Mouse (Mus musculus) ES-Bruce4 (cell line): ENCODE results near the gene Hydin. TPM values are rescaled to one million over a fixed set of nuclear protein-coding genes. Genes with fewer than 3 reads are reported as not detected.

Source experiments
- H3K27ac ChIP-seq: 2 replicates; pipeline ENCODE4 v1.5.1; 2012; ENCODE audit warnings: low read length, inconsistent platforms; ENCODE audit not compliant: insufficient read depth
- H3K27me3 ChIP-seq: 2 replicates; pipeline ENCODE4 v1.6.1; 2012; ENCODE audit warnings: mild to moderate bottlenecking, low read length, inconsistent platforms; ENCODE audit not compliant: control insufficient read depth, poor library complexity, insufficient read depth, severe bottlenecking
- H3K36me3 ChIP-seq: 2 replicates; pipeline ENCODE4 v1.6.1; 2012; ENCODE audit warnings: inconsistent platforms, mild to moderate bottlenecking, low read length, moderate library complexity; ENCODE audit not compliant: control insufficient read depth, poor library complexity, insufficient read depth, severe bottlenecking
- H3K4me1 ChIP-seq: one replicate; pipeline ENCODE4 v1.8.1; 2011; ENCODE audit warnings: low read length; ENCODE audit not compliant: control insufficient read depth, insufficient read depth
- H3K4me3 ChIP-seq: 2 replicates; pipeline ENCODE4 v1.5.1; 2011; ENCODE audit warnings: low read depth, mild to moderate bottlenecking, low read length
- H3K9ac ChIP-seq: 2 replicates; pipeline ENCODE4 v1.6.1; 2012; ENCODE audit warnings: low read depth, mild to moderate bottlenecking, inconsistent platforms; ENCODE audit not compliant: poor library complexity, severe bottlenecking
- H3K9me3 ChIP-seq: replicated peaks from 2 replicates; pipeline ENCODE4 v1.6.1; 2012; ENCODE audit warnings: mild to moderate bottlenecking, low read length, inconsistent platforms; ENCODE audit not compliant: control insufficient read depth, poor library complexity, insufficient read depth, severe bottlenecking
- CTCF ChIP-seq: IDR thresholded peaks from one replicate; pipeline ENCODE4 v1.8.1; 2011; ENCODE audit warnings: low read depth, low read length
- EP300 ChIP-seq: IDR thresholded peaks from 2 replicates; pipeline ENCODE4 v1.6.1; 2011; ENCODE audit warnings: low read depth, low read length; ENCODE audit not compliant: insufficient read depth
- POLR2A ChIP-seq: IDR thresholded peaks from one replicate; pipeline ENCODE4 v1.8.1; 2011; ENCODE audit warnings: low read length; ENCODE audit not compliant: insufficient read depth
- polyA plus RNA-seq: library from polyadenylated mRNA; stranded (reverse); fragments of >200 nt; gene quantifications from 2 replicates; pipeline ENCODE4 v1.2.4, GENCODE M21; 2011; ENCODE audit warnings: low read depth; ENCODE audit not compliant: missing spikeins, insufficient read depth, insufficient read length

The Hydin gene
- polyA plus RNA-seq, 1 experiment: 0.19 TPM

GRCm38 (mm10) chr8:110402311-110402710 lies 135.5 kb downstream of the Hydin start:
- Histone ChIP-seq H3K27me3 (peaks cover 1% of the 10 kb centered on the region; the same call in 1 of the 2 replicates), H3K9ac (no peak overlapping the region), H3K4me1 (no peaks in the 10 kb centered on the region), H3K4me3 (no peak overlapping the region), H3K27ac (no peak overlapping the region), H3K36me3 (no peaks in the 10 kb centered on the region), H3K9me3 (no peaks in the 10 kb centered on the region)
- TF ChIP-seq CTCF: no peak

- peaks cover 1% of the 10 kb centered on the region; the same call in 1 of the 2 replicates for H3K27me3 ChIP-seq
- H3K36me3 ChIP-seq: no peaks in the 10 kb centered on the region
- TF ChIP-seq EP300: no peak
- H3K9ac ChIP-seq: no peak overlapping the region
- no peaks in the 10 kb centered on the region for H3K4me1 ChIP-seq
- H3K4me3 ChIP-seq: no peak overlapping the region
- H3K9me3 ChIP-seq: no peaks in the 10 kb centered on the region
- no peak overlapping the region for H3K27ac ChIP-seq
Measured at GRCm38 (mm10) chr8:110404516-110404915, 137.7 kb downstream of the Hydin start.

GRCm38 (mm10) chr8:110415121-110415520 lies 148.3 kb downstream of the Hydin start:
- Histone ChIP-seq H3K4me1 (no peaks in the 10 kb centered on the region), H3K9me3 (no peaks in the 10 kb centered on the region), H3K4me3 (no peak overlapping the region), H3K9ac (no peak overlapping the region), H3K36me3 (no peaks in the 10 kb centered on the region), H3K27me3 (no peaks in the 10 kb centered on the region), H3K27ac (no peak overlapping the region)
- TF ChIP-seq CTCF (no peak), POLR2A (no peak), EP300 (no peak)

GRCm38 (mm10) chr8:110416931-110417330 lies 150.2 kb downstream of the Hydin start:
- Histone ChIP-seq H3K9ac (no peak overlapping the region), H3K27ac (no peak overlapping the region), H3K4me1 (no peaks in the 10 kb centered on the region), H3K9me3 (no peaks in the 10 kb centered on the region), H3K27me3 (no peaks in the 10 kb centered on the region), H3K36me3 (no peaks in the 10 kb centered on the region), H3K4me3 (no peak overlapping the region)
- TF ChIP-seq CTCF: no peak
- no peak for TF ChIP-seq EP300
- TF ChIP-seq POLR2A: no peak

GRCm38 (mm10) chr8:110417801-110418200 lies 151.0 kb downstream of the Hydin start:
- Histone ChIP-seq H3K27me3 (no peaks in the 10 kb centered on the region), H3K36me3 (no peaks in the 10 kb centered on the region), H3K9me3 (no peaks in the 10 kb centered on the region), H3K4me3 (no peak overlapping the region), H3K27ac (no peak overlapping the region), H3K4me1 (no peaks in the 10 kb centered on the region), H3K9ac (no peak overlapping the region)
- TF ChIP-seq EP300: no peak
- no peak for TF ChIP-seq CTCF
- TF ChIP-seq POLR2A: no peak

GRCm38 (mm10) chr8:110419711-110420110 lies 152.9 kb downstream of the Hydin start:
- Histone ChIP-seq H3K27me3 (no peaks in the 10 kb centered on the region), H3K9ac (no peak overlapping the region), H3K36me3 (no peaks in the 10 kb centered on the region), H3K9me3 (no peaks in the 10 kb centered on the region), H3K4me3 (no peak overlapping the region), H3K27ac (no peak overlapping the region), H3K4me1 (no peaks in the 10 kb centered on the region)
- no peak for TF ChIP-seq CTCF
- TF ChIP-seq EP300: no peak
- no peak for TF ChIP-seq POLR2A

GRCm38 (mm10) chr8:110420221-110420620 lies 153.4 kb downstream of the Hydin start:
- Histone ChIP-seq H3K9me3 (no peaks in the 10 kb centered on the region), H3K27ac (no peak overlapping the region), H3K27me3 (no peaks in the 10 kb centered on the region), H3K4me3 (no peak overlapping the region), H3K36me3 (no peaks in the 10 kb centered on the region), H3K9ac (no peak overlapping the region), H3K4me1 (no peaks in the 10 kb centered on the region)
- no peak for TF ChIP-seq POLR2A
- TF ChIP-seq EP300: no peak
- TF ChIP-seq CTCF: no peak
